Mouse (Mus musculus): ENCODE data around the gene Gid4.
A peak's percentile ranks its signal among the peaks of the same experiment; 100 is the strongest.

Gid4 gene

GRCm38 (mm10) chr11:60416963-60417716 is at the start of gene Gid4:
Gene Gid4 (plus strand): TSS chr11:60417145.
- DNase-seq (ENCODE audit: low spot score in 2 of 2), result peak; percentile 98 to 99

- DNase-seq (ENCODE audit: low spot score in 2 of 2), result no peak
Measured at GRCm38 (mm10) chr11:60367256-60367655, 49.7 kb upstream of the Gid4 start.

GRCm38 (mm10) chr11:60368909-60369308 is 48.0 kb upstream of the Gid4 start:
- DNase-seq (ENCODE audit: low spot score in 2 of 2), result no peak

- no peak for DNase-seq (ENCODE audit: low spot score in 2 of 2)
Measured at GRCm38 (mm10) chr11:60369448-60369847, 47.5 kb upstream of the Gid4 start.

- DNase-seq (ENCODE audit: low spot score in 2 of 2), result no peak
Measured at GRCm38 (mm10) chr11:60370431-60370830, 46.5 kb upstream of the Gid4 start.

GRCm38 (mm10) chr11:60374481-60374880 is 42.5 kb upstream of the Gid4 start:
- DNase-seq (ENCODE audit: low spot score in 2 of 2), result no peak

GRCm38 (mm10) chr11:60383518-60383917 is 33.4 kb upstream of the Gid4 start:
- no peak for DNase-seq (ENCODE audit: low spot score in 2 of 2)

GRCm38 (mm10) chr11:60384762-60385421 is 32.1 kb upstream of the Gid4 start:
- peak; percentile 60 to 64 for DNase-seq (ENCODE audit: low spot score in 2 of 2)

GRCm38 (mm10) chr11:60385946-60386345 is 31.0 kb upstream of the Gid4 start:
- DNase-seq (ENCODE audit: low spot score in 2 of 2), result no peak

- DNase-seq (ENCODE audit: low spot score in 2 of 2), result no peak
Measured at GRCm38 (mm10) chr11:60387944-60388343, 29.0 kb upstream of the Gid4 start.

GRCm38 (mm10) chr11:60391346-60391745 is 25.6 kb upstream of the Gid4 start:
- DNase-seq (ENCODE audit: low spot score in 2 of 2), result no peak

- peak in 1 of 2 experiments; percentile 35 for DNase-seq (ENCODE audit: low spot score in 2 of 2)
Measured at GRCm38 (mm10) chr11:60396546-60396945, 20.4 kb upstream of the Gid4 start.

GRCm38 (mm10) chr11:60397172-60397571 is 19.8 kb upstream of the Gid4 start:
- DNase-seq (ENCODE audit: low spot score in 2 of 2), result peak; percentile 34 to 49

GRCm38 (mm10) chr11:60406606-60407005 is 10.3 kb upstream of the Gid4 start:
- no peak for DNase-seq (ENCODE audit: low spot score in 2 of 2)

GRCm38 (mm10) chr11:60412173-60412572 is 4.8 kb upstream of the Gid4 start:
- peak in 1 of 2 experiments; percentile 45 for DNase-seq (ENCODE audit: low spot score in 2 of 2)

- DNase-seq (ENCODE audit: low spot score in 2 of 2), result no peak
Measured at GRCm38 (mm10) chr11:60412921-60413320, 4.0 kb upstream of the Gid4 start.

- DNase-seq (ENCODE audit: low spot score in 2 of 2), result no peak
Measured at GRCm38 (mm10) chr11:60416590-60416962, 369 bp upstream of the Gid4 start.

GRCm38 (mm10) chr11:60417717-60418472 is 950 bp downstream of the Gid4 start, which contains the start of gene Atpaf2:
Gene Atpaf2 (minus strand): TSS chr11:60418457.
- peak in 1 of 2 experiments; percentile 22 for DNase-seq (ENCODE audit: low spot score in 2 of 2)

GRCm38 (mm10) chr11:60418473-60418803 is 1.5 kb downstream of the Gid4 start:
- no peak for DNase-seq (ENCODE audit: low spot score in 2 of 2)

- DNase-seq (ENCODE audit: low spot score in 2 of 2), result no peak
Measured at GRCm38 (mm10) chr11:60422046-60422668, 5.2 kb downstream of the Gid4 start.

- no peak for DNase-seq (ENCODE audit: low spot score in 2 of 2)
Measured at GRCm38 (mm10) chr11:60423006-60423405, 6.1 kb downstream of the Gid4 start.

- no peak for DNase-seq (ENCODE audit: low spot score in 2 of 2)
Measured at GRCm38 (mm10) chr11:60426417-60426816, 9.5 kb downstream of the Gid4 start.

All from frontal cortex, postnatal 10 days (tissue).